Mouse (Mus musculus) splenic B cell, adult 2 months (primary cell): ENCODE results near the gene Them5.
A peak's percentile ranks its signal among the peaks of the same experiment; 100 is the strongest.

Experiments used
- DNase-seq: peaks from one replicate; pipeline ENCODE4 v3.0.0-alpha.2; 2011; ENCODE audit warnings: low read depth, low spot score
- H3K27me3 ChIP-seq: 2 replicates; pipeline ENCODE4 v1.6.1; 2012; ENCODE audit warnings: mild to moderate bottlenecking, low read length, moderate library complexity, mixed read lengths; ENCODE audit not compliant: control insufficient read depth, poor library complexity, insufficient read depth, severe bottlenecking
- H3K36me3 ChIP-seq: 2 replicates; pipeline ENCODE4 v1.6.1; 2012; ENCODE audit warnings: mild to moderate bottlenecking, low read length, moderate library complexity, mixed read lengths; ENCODE audit not compliant: control insufficient read depth, poor library complexity, insufficient read depth, severe bottlenecking

The Them5 gene

GRCm38 (mm10) chr3:94362138-94362537 lies 20.2 kb downstream of the Them5 start, which contains the start of gene C2cd4d:
C2cd4d (plus strand) TSS chr3:94362438.
- no peaks in the 10 kb centered on the region for H3K36me3 ChIP-seq
- DNase-seq = no peak

GRCm38 (mm10) chr3:94363291-94364153 lies 21.6 kb downstream of the Them5 start:
- DNase-seq = no peak
- Histone ChIP-seq H3K36me3 (no peaks in the 10 kb centered on the region), H3K27me3 (no peaks in the 10 kb centered on the region; the same call in 1 of the 2 replicates)

More at GRCm38 (mm10) chr3:94362138-94362537, 20.2 kb downstream of the Them5 start, which contains the start of gene C2cd4d:
- no peaks in the 10 kb centered on the region; the same call in 1 of the 2 replicates for H3K27me3 ChIP-seq

GRCm38 (mm10) chr3:94364154-94364526 lies 22.2 kb downstream of the Them5 start:
- no peak for DNase-seq
- H3K27me3 ChIP-seq = no peaks in the 10 kb centered on the region; the same call in 1 of the 2 replicates
- H3K36me3 ChIP-seq = no peaks in the 10 kb centered on the region

- no peaks in the 10 kb centered on the region; the same call in 1 of the 2 replicates for H3K27me3 ChIP-seq
- peak; percentile 82 for DNase-seq
- H3K36me3 ChIP-seq = no peaks in the 10 kb centered on the region
Measured at GRCm38 (mm10) chr3:94366761-94367160, 24.9 kb downstream of the Them5 start.

GRCm38 (mm10) chr3:94367511-94367910 lies 25.6 kb downstream of the Them5 start:
- H3K36me3 ChIP-seq = no peaks in the 10 kb centered on the region
- H3K27me3 ChIP-seq = no peaks in the 10 kb centered on the region; the same call in 1 of the 2 replicates
- DNase-seq = no peak

- Histone ChIP-seq H3K36me3 (no peaks in the 10 kb centered on the region), H3K27me3 (no peaks in the 10 kb centered on the region; the same call in 1 of the 2 replicates)
- DNase-seq = no peak
Measured at GRCm38 (mm10) chr3:94368631-94369030, 26.7 kb downstream of the Them5 start.

- Histone ChIP-seq H3K27me3 (no peaks in the 10 kb centered on the region; the same call in 1 of the 2 replicates), H3K36me3 (no peaks in the 10 kb centered on the region)
- no peak for DNase-seq
Measured at GRCm38 (mm10) chr3:94369709-94370108, 27.8 kb downstream of the Them5 start.

GRCm38 (mm10) chr3:94371637-94372036 lies 29.7 kb downstream of the Them5 start:
- H3K27me3 ChIP-seq = no peaks in the 10 kb centered on the region
- no peaks in the 10 kb centered on the region for H3K36me3 ChIP-seq
- DNase-seq = no peak

- Histone ChIP-seq H3K36me3 (no peaks in the 10 kb centered on the region), H3K27me3 (no peaks in the 10 kb centered on the region)
- DNase-seq = no peak
Measured at GRCm38 (mm10) chr3:94372038-94372437, 30.1 kb downstream of the Them5 start.

GRCm38 (mm10) chr3:94372641-94373040 lies 30.7 kb downstream of the Them5 start, which contains the start of gene Rorc:
Rorc (plus strand) TSS chr3:94372794.
- no peak for DNase-seq
- Histone ChIP-seq H3K36me3 (no peaks in the 10 kb centered on the region), H3K27me3 (no peaks in the 10 kb centered on the region)

GRCm38 (mm10) chr3:94373090-94373489 lies 31.2 kb downstream of the Them5 start:
- H3K36me3 ChIP-seq = no peaks in the 10 kb centered on the region
- DNase-seq = no peak

GRCm38 (mm10) chr3:94373597-94374011 lies 31.7 kb downstream of the Them5 start:
- no peaks in the 10 kb centered on the region for H3K27me3 ChIP-seq
- no peaks in the 10 kb centered on the region for H3K36me3 ChIP-seq
- DNase-seq = no peak

More at GRCm38 (mm10) chr3:94373090-94373489, 31.2 kb downstream of the Them5 start:
- no peaks in the 10 kb centered on the region for H3K27me3 ChIP-seq

- Histone ChIP-seq H3K27me3 (no peaks in the 10 kb centered on the region), H3K36me3 (no peaks in the 10 kb centered on the region)
- DNase-seq = no peak
Measured at GRCm38 (mm10) chr3:94374636-94375035, 32.7 kb downstream of the Them5 start.

- H3K27me3 ChIP-seq = no peaks in the 10 kb centered on the region
- no peaks in the 10 kb centered on the region for H3K36me3 ChIP-seq
- DNase-seq = no peak
Measured at GRCm38 (mm10) chr3:94375146-94375545, 33.2 kb downstream of the Them5 start.

GRCm38 (mm10) chr3:94375861-94376260 lies 34.0 kb downstream of the Them5 start:
- H3K27me3 ChIP-seq = no peaks in the 10 kb centered on the region
- no peaks in the 10 kb centered on the region for H3K36me3 ChIP-seq
- DNase-seq = no peak
